Mouse (Mus musculus) cortical plate, adult 2 months (tissue): ENCODE measurements at regions not wholly inside any gene's neighbourhood (a gene's known extent, or its start where the extent isn't known, plus 50 kb on each side); places are given as distances from the start of the nearest gene placed in this dataset.

ENCODE experiments used
- CTCF ChIP-seq: fragments of 200-500 bp; IDR thresholded peaks from 2 replicates; pipeline ENCODE4 v1.5.1; 2011; ENCODE audit warnings: mild to moderate bottlenecking, control low read depth, low read length; ENCODE audit not compliant: insufficient read depth; ENCODE audit errors: extremely low read depth
- POLR2A ChIP-seq: fragments of 200-500 bp; IDR thresholded peaks from 2 replicates; pipeline ENCODE4 v1.6.1; 2011; ENCODE audit warnings: mild to moderate bottlenecking, low read length, control low read depth; ENCODE audit not compliant: insufficient read depth; ENCODE audit errors: extremely low read depth

GRCm38 (mm10) chr4:153854748-153855092 is 102.3 kb upstream of the A430005L14Rik start:
- TF ChIP-seq CTCF (no peak), POLR2A (no peak)
